Mouse (Mus musculus): ENCODE measurements at regions not wholly inside any gene's neighbourhood (a gene's known extent, or its start where the extent isn't known, plus 50 kb on each side); places are given as distances from the start of the nearest gene placed in this dataset.

GRCm38 (mm10) chr3:146341652-146342340 is 62.6 kb upstream of the Ssx2ip start:
- TF ChIP-seq POLR2A (IDR thresholded peaks at IDR 0.05; ENCODE audit: extremely low read depth, insufficient read depth, low read length) (no peak), CTCF (IDR thresholded peaks at IDR 0.05; ENCODE audit: extremely low read depth, insufficient read depth, low read length) (no peak)
